ENCODE assay signal across 21 mouse cellular contexts in genomic region chr2:178263055-178263454, GRCm38 (mm10).
DNase-seq lines count a peak whose midpoint lies in the region; ATAC-seq lines count a peak whose summit lies in the region.
"Had no signal": no experiment of that assay in that cellular context is flagged by ENCODE, and none has a peak within 500 bp of the region (broad histone marks: within the 10 kb centered on the region; RNA-seq: fewer than 3 reads in every experiment).

No protein-coding gene starts in this region.

- no peak overlapping the region for H3K27ac ChIP-seq in hindbrain, embryonic 16.5 days (ENCODE audit: low read depth, low read length)
- H3K27ac ChIP-seq: forebrain, embryonic 13.5 days; heart, adult 2 months; hindbrain, embryonic 10.5 days; hindbrain, embryonic 14.5 days had no signal

- peak; percentile 47 to 58 for DNase-seq in frontal cortex, postnatal 36 days (ENCODE audit: low spot score in 2 of 2)
- DNase-seq in frontal cortex, postnatal 10 days (ENCODE audit: low spot score in 2 of 2) = no peak
- peak; percentile 36 to 60 for DNase-seq in left cerebral cortex, postnatal 36 days (ENCODE audit: low spot score in 2 of 2)
- no peak for DNase-seq in left cerebral cortex, adult 11 months (ENCODE audit: low spot score)
- DNase-seq in brain, adult 2 months (ENCODE audit: low read depth, low spot score) = peak; percentile 70
- DNase-seq in right cerebral cortex, postnatal 36 days (ENCODE audit: low spot score in 2 of 2) = peak; percentile 38 to 53
- DNase-seq: adrenal gland, postnatal 14 days; cerebellum, adult 18-20 months; cerebellum, adult 9-11 months; cerebellum, postnatal 36 days; forebrain, postnatal 0 days; gastrocnemius, postnatal 14 days; heart, adult 2 months had no signal

- no peak for ATAC-seq in hindbrain, embryonic 16.5 days
- ATAC-seq: activated CD4-positive, CD25-positive, alpha-beta regulatory T cell, adult 4 months; forebrain, embryonic 13.5 days; forebrain, postnatal 0 days; Patski had no signal

- intact Hi-C loops in left cerebral cortex, postnatal 36 days (cut with DNase I) = loop anchor here (5.0 kb wide), 1 partner anchor 56 kb away; no protein-coding TSS in a partner anchor

- H3K9ac ChIP-seq in hindbrain, embryonic 16.5 days (ENCODE audit: low read depth, low read length) = no peak overlapping the region
- H3K9ac ChIP-seq: forebrain, embryonic 13.5 days; forebrain, postnatal 0 days; heart, embryonic 12.5 days; hindbrain, embryonic 14.5 days had no signal

- no peaks in the 10 kb centered on the region for H3K36me3 ChIP-seq in hindbrain, embryonic 16.5 days (ENCODE audit: control insufficient read depth, insufficient read depth, low read length)
- H3K36me3 ChIP-seq: embryonic facial prominence, embryonic 10.5 days; heart, embryonic 12.5 days; hindbrain, embryonic 10.5 days had no signal

- H3K9me3 ChIP-seq in hindbrain, embryonic 16.5 days (ENCODE audit: control insufficient read depth, low read length) = no peaks in the 10 kb centered on the region
- H3K9me3 ChIP-seq: embryonic facial prominence, embryonic 10.5 days; forebrain, embryonic 13.5 days; heart, embryonic 12.5 days; hindbrain, embryonic 10.5 days had no signal

- peaks cover 5% of the 10 kb centered on the region for H3K4me1 ChIP-seq in hindbrain, embryonic 16.5 days (ENCODE audit: control insufficient read depth, insufficient read depth, low read depth, low read length)

- H3K4me3 ChIP-seq in hindbrain, embryonic 16.5 days (ENCODE audit: low read length) = no peak overlapping the region
- H3K4me3 ChIP-seq: embryonic facial prominence, embryonic 10.5 days; forebrain, embryonic 13.5 days; heart, adult 2 months; heart, embryonic 12.5 days; hindbrain, embryonic 10.5 days had no signal

- WGBS in hindbrain, embryonic 16.5 days = 91% methylated on average over 4 of the region's 4 CpGs

- H3K4me2 ChIP-seq in hindbrain, embryonic 16.5 days (ENCODE audit: low read length) = no peak overlapping the region
- H3K4me2 ChIP-seq: forebrain, embryonic 13.5 days; heart, embryonic 12.5 days; hindbrain, embryonic 14.5 days had no signal

- no peaks in the 10 kb centered on the region for H3K27me3 ChIP-seq in hindbrain, embryonic 16.5 days (replicated peaks; ENCODE audit: control insufficient read depth, insufficient read depth, low read length)
- H3K27me3 ChIP-seq: heart, embryonic 12.5 days; Patski had no signal

Comparison
In these comparisons a context has a peak if more than half of its experiments do, and no peak if none do; other contexts are left out.
1. DNase-seq: peak in frontal cortex, postnatal 36 days (2 of 2), left cerebral cortex, postnatal 36 days (2 of 2), brain, adult 2 months (single experiment) and right cerebral cortex, postnatal 36 days (2 of 2); none in frontal cortex, postnatal 10 days (0 of 2) and left cerebral cortex, adult 11 months (single experiment).